Mouse (Mus musculus): ENCODE measurements around the gene Clstn2. TPM values are rescaled to one million over a fixed set of nuclear protein-coding genes. Genes with fewer than 3 reads are reported as not detected.

The Clstn2 gene
- total and polyA plus RNA-seq, 2 experiments = 0.28 to 0.31 TPM

DNA sequence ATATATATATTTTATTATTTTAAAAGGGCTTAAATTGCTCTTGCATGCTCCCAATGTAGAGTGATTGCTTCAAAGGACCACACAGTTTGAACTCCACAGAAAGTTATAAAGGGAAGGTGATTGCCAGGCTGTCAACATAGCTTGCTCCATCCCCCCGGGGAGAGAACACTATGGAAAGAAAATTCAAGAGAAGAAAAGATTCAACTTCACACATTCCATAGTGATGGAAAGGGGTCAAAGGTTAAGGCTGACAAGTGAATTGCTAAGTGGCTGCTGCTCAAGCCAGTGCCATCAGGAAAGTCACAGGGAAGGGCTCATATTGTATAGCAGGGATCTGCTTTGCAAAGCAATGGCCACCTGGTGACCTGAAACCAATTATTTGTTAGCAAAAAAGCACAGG is 360.8 kb downstream of the Clstn2 start:
- H3K4me1 ChIP-seq (ENCODE audit: control insufficient read depth, insufficient read depth, low read length) = no peaks in the 10 kb centered on the region
- TF ChIP-seq CTCF (IDR thresholded peaks at IDR 0.05; ENCODE audit: low read depth, low read length) (no peak), POLR2A (IDR thresholded peaks at IDR 0.05; ENCODE audit: extremely low read depth, insufficient read depth, low read length) (no peak)
- 30% methylated on average over 1 of the region's 1 CpGs for WGBS
- H3K27ac ChIP-seq (replicated peaks; ENCODE audit: insufficient read depth, low read depth, low read length) = no peak overlapping the region
- no peaks in the 10 kb centered on the region for H3K79me2 ChIP-seq (ENCODE audit: control insufficient read depth, insufficient read depth, low read length)
- H3K9ac ChIP-seq (ENCODE audit: low read depth, low read length) = no peak overlapping the region
- no peaks in the 10 kb centered on the region for H3K36me3 ChIP-seq (ENCODE audit: control insufficient read depth, insufficient read depth, low read length)
- DNase-seq (ENCODE audit: extremely low read depth, low read depth, low spot score) = no peak
- H3K27me3 ChIP-seq (ENCODE audit: control insufficient read depth, insufficient read depth, low read length) = no peaks in the 10 kb centered on the region
- H3K4me3 ChIP-seq (ENCODE audit: insufficient read depth, low read depth, low read length) = no peak overlapping the region

- no peaks in the 10 kb centered on the region for H3K36me3 ChIP-seq (ENCODE audit: control insufficient read depth, insufficient read depth, low read length)
Measured at GRCm38 (mm10) chr9:97670666-97671065, 362.3 kb downstream of the Clstn2 start.

GRCm38 (mm10) chr9:97660989-97661388 is 372.0 kb downstream of the Clstn2 start:
- H3K27ac ChIP-seq (replicated peaks; ENCODE audit: insufficient read depth, low read depth, low read length) = no peak overlapping the region
- H3K4me3 ChIP-seq (ENCODE audit: insufficient read depth, low read depth, low read length) = no peak overlapping the region
- H3K9ac ChIP-seq (ENCODE audit: low read depth, low read length) = no peak overlapping the region
- DNase-seq (ENCODE audit: extremely low read depth, low read depth, low spot score) = no peak
- H3K4me1 ChIP-seq (ENCODE audit: control insufficient read depth, insufficient read depth, low read length) = no peaks in the 10 kb centered on the region
- H3K27me3 ChIP-seq (ENCODE audit: control insufficient read depth, insufficient read depth, low read length) = no peaks in the 10 kb centered on the region
- TF ChIP-seq POLR2A (IDR thresholded peaks at IDR 0.05; ENCODE audit: extremely low read depth, insufficient read depth, low read length) (no peak), CTCF (IDR thresholded peaks at IDR 0.05; ENCODE audit: low read depth, low read length) (no peak)
- H3K79me2 ChIP-seq (ENCODE audit: control insufficient read depth, insufficient read depth, low read length) = no peaks in the 10 kb centered on the region
- no peaks in the 10 kb centered on the region for H3K36me3 ChIP-seq (ENCODE audit: control insufficient read depth, insufficient read depth, low read length)
- 89% methylated on average over 4 of the region's 4 CpGs for WGBS

More at GRCm38 (mm10) chr9:97670666-97671065, 362.3 kb downstream of the Clstn2 start:
- H3K27ac ChIP-seq (replicated peaks; ENCODE audit: insufficient read depth, low read depth, low read length) = no peak overlapping the region
- H3K79me2 ChIP-seq (ENCODE audit: control insufficient read depth, insufficient read depth, low read length) = no peaks in the 10 kb centered on the region
- DNase-seq (ENCODE audit: extremely low read depth, low read depth, low spot score) = no peak
- H3K27me3 ChIP-seq (ENCODE audit: control insufficient read depth, insufficient read depth, low read length) = no peaks in the 10 kb centered on the region
- H3K4me1 ChIP-seq (ENCODE audit: control insufficient read depth, insufficient read depth, low read length) = no peaks in the 10 kb centered on the region
- 86% methylated on average over 8 of the region's 8 CpGs for WGBS
- no peak overlapping the region for H3K9ac ChIP-seq (ENCODE audit: low read depth, low read length)
- TF ChIP-seq POLR2A (IDR thresholded peaks at IDR 0.05; ENCODE audit: extremely low read depth, insufficient read depth, low read length) = no peak
- TF ChIP-seq CTCF (IDR thresholded peaks at IDR 0.05; ENCODE audit: low read depth, low read length) = no peak
- H3K4me3 ChIP-seq (ENCODE audit: insufficient read depth, low read depth, low read length) = no peak overlapping the region

DNA sequence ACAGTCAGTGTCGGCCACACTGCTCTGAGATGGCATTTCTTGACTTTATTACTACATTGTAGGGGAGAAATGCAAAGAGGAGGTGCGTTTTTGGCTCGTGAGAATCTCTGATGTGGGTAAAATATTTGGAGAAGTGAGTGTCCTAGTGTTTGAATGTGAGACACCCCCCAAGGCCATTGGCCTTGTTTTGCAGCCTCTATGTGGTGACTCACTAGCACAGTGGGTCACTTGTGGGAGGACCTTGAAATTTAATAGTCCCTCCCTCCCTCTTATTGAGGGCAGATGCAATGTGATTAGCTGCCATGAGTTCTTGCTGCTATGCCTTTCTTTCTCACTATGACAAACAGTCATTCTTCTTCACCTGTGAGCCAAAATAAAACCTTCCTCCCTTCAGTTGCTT is 374.2 kb downstream of the Clstn2 start:
- Histone ChIP-seq H3K4me3 (ENCODE audit: insufficient read depth, low read depth, low read length) (no peak overlapping the region), H3K4me1 (ENCODE audit: control insufficient read depth, insufficient read depth, low read length) (no peaks in the 10 kb centered on the region), H3K27ac (replicated peaks; ENCODE audit: insufficient read depth, low read depth, low read length) (no peak overlapping the region), H3K36me3 (ENCODE audit: control insufficient read depth, insufficient read depth, low read length) (no peaks in the 10 kb centered on the region), H3K27me3 (ENCODE audit: control insufficient read depth, insufficient read depth, low read length) (no peaks in the 10 kb centered on the region), H3K9ac (ENCODE audit: low read depth, low read length) (no peak overlapping the region), H3K79me2 (ENCODE audit: control insufficient read depth, insufficient read depth, low read length) (no peaks in the 10 kb centered on the region)
- no peak for DNase-seq (ENCODE audit: extremely low read depth, low read depth, low spot score)
- WGBS = 75% methylated on average over 3 of the region's 3 CpGs
- TF ChIP-seq CTCF (IDR thresholded peaks at IDR 0.05; ENCODE audit: low read depth, low read length) (no peak), POLR2A (IDR thresholded peaks at IDR 0.05; ENCODE audit: extremely low read depth, insufficient read depth, low read length) (no peak)

DNA sequence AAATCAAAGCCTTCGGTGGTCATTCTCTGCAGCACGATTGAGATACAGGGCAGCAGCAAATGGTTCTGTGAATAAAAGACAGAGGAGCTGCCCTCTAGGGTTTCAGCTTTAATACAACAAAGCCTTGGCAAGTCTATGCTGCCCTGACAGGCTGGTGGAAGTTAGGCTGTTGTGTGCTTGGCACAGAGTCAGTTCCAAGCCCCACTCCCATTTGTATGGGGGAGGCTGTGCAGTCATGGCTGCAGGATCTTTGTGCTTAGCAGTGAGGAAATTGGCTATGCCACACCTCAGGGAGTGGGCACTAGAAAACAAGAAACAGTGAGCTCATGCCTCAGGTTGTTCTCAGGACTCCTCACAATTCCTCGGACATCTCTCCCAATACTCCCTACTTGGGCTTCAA is 384.6 kb downstream of the Clstn2 start:
- DNase-seq (ENCODE audit: extremely low read depth, low read depth, low spot score) = no peak
- Histone ChIP-seq H3K9ac (ENCODE audit: low read depth, low read length) (no peak overlapping the region), H3K4me1 (ENCODE audit: control insufficient read depth, insufficient read depth, low read length) (no peaks in the 10 kb centered on the region), H3K4me3 (ENCODE audit: insufficient read depth, low read depth, low read length) (no peak overlapping the region), H3K27me3 (ENCODE audit: control insufficient read depth, insufficient read depth, low read length) (no peaks in the 10 kb centered on the region), H3K36me3 (ENCODE audit: control insufficient read depth, insufficient read depth, low read length) (no peaks in the 10 kb centered on the region), H3K27ac (replicated peaks; ENCODE audit: insufficient read depth, low read depth, low read length) (no peak overlapping the region), H3K79me2 (ENCODE audit: control insufficient read depth, insufficient read depth, low read length) (no peaks in the 10 kb centered on the region)
- 79% methylated on average over 3 of the region's 3 CpGs for WGBS
- TF ChIP-seq CTCF (IDR thresholded peaks at IDR 0.05; ENCODE audit: low read depth, low read length) (no peak), POLR2A (IDR thresholded peaks at IDR 0.05; ENCODE audit: extremely low read depth, insufficient read depth, low read length) (no peak)

GRCm38 (mm10) chr9:97645746-97646145 is 387.2 kb downstream of the Clstn2 start:
- no peaks in the 10 kb centered on the region for H3K4me1 ChIP-seq (ENCODE audit: control insufficient read depth, insufficient read depth, low read length)
- H3K27ac ChIP-seq (replicated peaks; ENCODE audit: insufficient read depth, low read depth, low read length) = no peak overlapping the region
- H3K9ac ChIP-seq (ENCODE audit: low read depth, low read length) = no peak overlapping the region
- no peak for DNase-seq (ENCODE audit: extremely low read depth, low read depth, low spot score)
- no peak for TF ChIP-seq CTCF (IDR thresholded peaks at IDR 0.05; ENCODE audit: low read depth, low read length)
- no peak for TF ChIP-seq POLR2A (IDR thresholded peaks at IDR 0.05; ENCODE audit: extremely low read depth, insufficient read depth, low read length)
- H3K79me2 ChIP-seq (ENCODE audit: control insufficient read depth, insufficient read depth, low read length) = no peaks in the 10 kb centered on the region
- H3K27me3 ChIP-seq (ENCODE audit: control insufficient read depth, insufficient read depth, low read length) = no peaks in the 10 kb centered on the region
- 85% methylated on average over 3 of the region's 3 CpGs for WGBS
- no peak overlapping the region for H3K4me3 ChIP-seq (ENCODE audit: insufficient read depth, low read depth, low read length)
- H3K36me3 ChIP-seq (ENCODE audit: control insufficient read depth, insufficient read depth, low read length) = no peaks in the 10 kb centered on the region

Data from liver, adult 2 months (tissue).